Mouse (Mus musculus): ENCODE measurements around the gene Acss1.

- TF ChIP-seq CTCF (IDR thresholded peaks at IDR 0.05; ENCODE audit: control insufficient read depth, insufficient read depth, low read length): no peak
- TF ChIP-seq POLR2A (IDR thresholded peaks at IDR 0.05; ENCODE audit: borderline replicate concordance, control insufficient read depth, low read depth, low read length): no peak
Measured at GRCm38 (mm10) chr2:150621698-150622097, 46.6 kb downstream of the Acss1 start.
